12 mouse cellular contexts compared by ENCODE assay signal in the genomic region with DNA sequence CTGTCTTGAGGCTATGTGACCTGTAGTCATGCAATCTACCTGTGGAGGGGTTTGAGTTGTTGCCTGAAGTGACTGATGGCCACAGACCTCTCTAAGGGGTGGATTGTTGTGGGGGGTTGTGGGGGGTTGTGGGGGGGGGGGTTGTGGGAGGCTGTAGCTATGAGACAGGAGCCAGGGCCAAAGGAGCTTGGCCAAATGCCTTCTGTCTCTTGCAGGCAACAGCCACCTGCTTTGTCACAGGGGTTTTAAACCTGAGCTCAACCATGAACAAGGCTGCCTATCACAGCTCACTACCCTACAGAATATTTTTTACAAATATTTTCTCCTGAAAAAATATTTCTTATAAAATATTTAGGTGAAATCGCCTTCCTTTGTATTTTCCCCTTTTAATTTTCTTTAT.
"Had no signal": no experiment of that assay in that cellular context is flagged by ENCODE, and none has a peak within 500 bp of the region (broad histone marks: within the 10 kb centered on the region; RNA-seq: fewer than 3 reads in every experiment).

No protein-coding gene starts in this region.

- DNase-seq: left cerebral cortex, postnatal 4 days; liver; liver, embryonic 13.5 days; liver, postnatal 0 days; lung, adult 18-20 months; lung, adult 2 months; lung, embryonic 14.5 days; lung, postnatal 10 days; lung, postnatal 14 days; lung, postnatal 36 days; lung, postnatal 4 days; midbrain, embryonic 14.5 days had no signal
